Mouse (Mus musculus): ENCODE measurements at regions not wholly inside any gene's neighbourhood (a gene's known extent, or its start where the extent isn't known, plus 50 kb on each side); places are given as distances from the start of the nearest gene placed in this dataset.
"Not testable (repeated sequence)": the region's sequence is repeated elsewhere in the genome, so short reads cannot be mapped to it uniquely, and the experiment has no call there.

DNA sequence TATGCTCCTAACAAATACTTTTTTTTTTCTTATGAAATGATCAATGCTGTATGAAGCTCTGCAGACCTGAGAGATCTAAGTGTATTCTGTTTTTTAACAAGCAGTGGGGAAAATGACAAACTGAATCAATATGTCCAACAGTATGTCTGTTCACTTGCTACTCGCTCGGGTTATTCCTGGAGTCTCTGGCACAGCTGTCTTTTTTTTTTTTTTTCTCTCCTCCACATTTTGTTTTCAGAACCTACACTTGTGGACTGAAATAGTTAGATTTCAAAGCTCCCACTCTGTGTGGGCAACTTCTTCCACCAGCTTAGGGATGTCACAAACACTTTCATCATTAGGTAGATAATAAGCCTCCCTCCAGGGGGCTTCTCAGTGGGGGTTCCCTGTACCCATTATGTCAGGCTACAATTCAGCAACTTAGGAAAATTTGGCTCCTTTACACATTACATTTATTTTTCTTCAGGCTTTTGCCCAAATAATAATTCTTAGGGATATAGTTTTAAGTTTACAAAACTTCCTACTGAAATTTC is 218.9 kb upstream of the Ncam2 start:
- 54% methylated on average over 2 of the region's 2 CpGs for WGBS
- no peak for TF ChIP-seq EP300 (IDR thresholded peaks at IDR 0.05)
- TF ChIP-seq CTCF (IDR thresholded peaks at IDR 0.05), result no peak
- no peak for ATAC-seq
- Histone ChIP-seq H3K36me3 (ENCODE audit: insufficient read depth, low read length) (no peaks in the 10 kb centered on the region), H3K9ac (replicated peaks; ENCODE audit: low read depth) (no peak overlapping the region), H3K9me3 (ENCODE audit: low read length) (no peaks in the 10 kb centered on the region), H3K4me1 (ENCODE audit: insufficient read depth, low read depth, low read length) (no peaks in the 10 kb centered on the region), H3K4me2 (replicated peaks; ENCODE audit: low read depth, low read length) (no peak overlapping the region), H3K27ac (ENCODE audit: low read length) (no peak overlapping the region), H3K27me3 (replicated peaks; ENCODE audit: insufficient read depth, low read length) (no peaks in the 10 kb centered on the region), H3K4me3 (ENCODE audit: low read depth, low read length) (no peak overlapping the region)
- no peak for DNase-seq (ENCODE audit: low spot score)

DNA sequence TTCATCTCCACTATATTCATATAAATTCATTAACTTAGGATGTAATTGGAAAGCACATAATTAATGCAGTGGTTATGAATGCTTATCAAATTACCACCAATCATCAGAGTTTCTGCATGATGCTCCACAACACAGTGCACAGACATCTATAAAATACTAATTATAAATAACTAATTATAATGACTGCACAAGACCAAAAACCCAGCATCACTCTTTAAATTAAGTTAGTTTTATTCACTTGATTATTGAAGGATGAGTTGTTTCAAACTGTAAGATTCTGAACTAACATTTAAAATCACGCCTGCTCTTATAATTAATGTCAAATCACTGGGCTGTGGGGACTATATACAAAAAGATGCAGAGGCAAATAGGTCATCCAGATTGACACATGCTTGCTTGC is 212.7 kb upstream of the Ncam2 start:
- ATAC-seq (no peak), DNase-seq (ENCODE audit: low spot score) (no peak)
- H3K4me1 ChIP-seq (ENCODE audit: insufficient read depth, low read depth, low read length), result no peaks in the 10 kb centered on the region
- no peak overlapping the region for H3K4me2 ChIP-seq (replicated peaks; ENCODE audit: low read depth, low read length)
- no peaks in the 10 kb centered on the region for H3K9me3 ChIP-seq (ENCODE audit: low read length)
- TF ChIP-seq CTCF (IDR thresholded peaks at IDR 0.05) (no peak), EP300 (IDR thresholded peaks at IDR 0.05) (no peak)
- H3K36me3 ChIP-seq (ENCODE audit: insufficient read depth, low read length), result no peaks in the 10 kb centered on the region
- no peak overlapping the region for H3K4me3 ChIP-seq (ENCODE audit: low read depth, low read length)
- no peaks in the 10 kb centered on the region for H3K27me3 ChIP-seq (replicated peaks; ENCODE audit: insufficient read depth, low read length)
- H3K9ac ChIP-seq (replicated peaks; ENCODE audit: low read depth), result no peak overlapping the region
- WGBS, result 61% methylated on average over 1 of the region's 1 CpGs
- no peak overlapping the region for H3K27ac ChIP-seq (ENCODE audit: low read length)

- H3K27ac ChIP-seq (ENCODE audit: low read length); DNase-seq (ENCODE audit: low spot score); H3K9me3 ChIP-seq (ENCODE audit: low read length); H3K36me3 ChIP-seq (ENCODE audit: insufficient read depth, low read length); ATAC-seq; H3K9ac ChIP-seq (replicated peaks; ENCODE audit: low read depth); H3K4me3 ChIP-seq (ENCODE audit: low read depth, low read length); H3K4me2 ChIP-seq (replicated peaks; ENCODE audit: low read depth, low read length); H3K4me1 ChIP-seq (ENCODE audit: insufficient read depth, low read depth, low read length); H3K27me3 ChIP-seq (replicated peaks; ENCODE audit: insufficient read depth, low read length): not testable (repeated sequence)
- WGBS, result 89% methylated on average over 5 of the region's 5 CpGs
These were observed 163.7 kb upstream of the Ncam2 start for GRCm38 (mm10) chr16:81036831-81037230.

DNA sequence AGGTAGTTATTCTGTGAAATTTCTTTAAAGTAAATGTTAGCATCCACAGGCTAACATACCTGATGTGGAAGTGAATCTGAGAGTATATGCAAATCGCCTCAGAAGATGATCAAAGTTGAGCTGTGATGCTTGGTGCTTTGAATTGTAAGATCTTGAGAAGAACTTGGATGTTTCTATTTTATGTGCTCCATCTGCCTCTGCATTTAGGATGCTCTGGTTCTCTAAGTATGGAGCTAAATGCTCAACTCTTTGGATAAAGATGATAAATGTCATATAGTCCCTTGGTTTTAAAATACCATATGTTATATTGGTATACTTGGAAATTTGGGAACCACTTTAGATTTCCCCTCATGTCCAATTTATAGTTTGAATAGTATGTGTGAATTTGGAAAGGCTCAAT is 159.2 kb upstream of the Ncam2 start:
- DNase-seq (ENCODE audit: low spot score) (no peak), ATAC-seq (no peak)
- Histone ChIP-seq H3K4me1 (ENCODE audit: insufficient read depth, low read depth, low read length) (no peaks in the 10 kb centered on the region), H3K36me3 (ENCODE audit: insufficient read depth, low read length) (no peaks in the 10 kb centered on the region), H3K4me2 (replicated peaks; ENCODE audit: low read depth, low read length) (no peak overlapping the region), H3K9me3 (ENCODE audit: low read length) (no peaks in the 10 kb centered on the region), H3K27me3 (replicated peaks; ENCODE audit: insufficient read depth, low read length) (no peaks in the 10 kb centered on the region), H3K4me3 (ENCODE audit: low read depth, low read length) (no peak overlapping the region), H3K27ac (ENCODE audit: low read length) (no peak overlapping the region), H3K9ac (replicated peaks; ENCODE audit: low read depth) (no peak overlapping the region)
- 44% methylated on average over 1 of the region's 1 CpGs for WGBS
- no peak for TF ChIP-seq EP300 (IDR thresholded peaks at IDR 0.05)
- no peak for TF ChIP-seq CTCF (IDR thresholded peaks at IDR 0.05)

GRCm38 (mm10) chr16:81045686-81046085 is 154.8 kb upstream of the Ncam2 start:
- H3K9ac ChIP-seq (replicated peaks; ENCODE audit: low read depth), result no peak overlapping the region
- H3K9me3 ChIP-seq (ENCODE audit: low read length), result no peaks in the 10 kb centered on the region
- no peak overlapping the region for H3K27ac ChIP-seq (ENCODE audit: low read length)
- no peaks in the 10 kb centered on the region for H3K27me3 ChIP-seq (replicated peaks; ENCODE audit: insufficient read depth, low read length)
- no peak for ATAC-seq
- no peaks in the 10 kb centered on the region for H3K36me3 ChIP-seq (ENCODE audit: insufficient read depth, low read length)
- H3K4me3 ChIP-seq (ENCODE audit: low read depth, low read length), result no peak overlapping the region
- TF ChIP-seq CTCF (IDR thresholded peaks at IDR 0.05) (no peak), EP300 (IDR thresholded peaks at IDR 0.05) (no peak)
- H3K4me1 ChIP-seq (ENCODE audit: insufficient read depth, low read depth, low read length), result no peaks in the 10 kb centered on the region
- H3K4me2 ChIP-seq (replicated peaks; ENCODE audit: low read depth, low read length), result no peak overlapping the region
- DNase-seq (ENCODE audit: low spot score), result no peak

- 40% methylated on average over 4 of the region's 4 CpGs for WGBS
- Histone ChIP-seq H3K27ac (ENCODE audit: low read length) (no peak overlapping the region), H3K9ac (replicated peaks; ENCODE audit: low read depth) (no peak overlapping the region), H3K27me3 (replicated peaks; ENCODE audit: insufficient read depth, low read length) (no peaks in the 10 kb centered on the region), H3K4me3 (ENCODE audit: low read depth, low read length) (no peak overlapping the region), H3K36me3 (ENCODE audit: insufficient read depth, low read length) (no peaks in the 10 kb centered on the region), H3K4me1 (ENCODE audit: insufficient read depth, low read depth, low read length) (no peaks in the 10 kb centered on the region), H3K4me2 (replicated peaks; ENCODE audit: low read depth, low read length) (no peak overlapping the region), H3K9me3 (ENCODE audit: low read length) (no peaks in the 10 kb centered on the region)
- ATAC-seq, result no peak
- DNase-seq (ENCODE audit: low spot score), result no peak
- TF ChIP-seq EP300 (IDR thresholded peaks at IDR 0.05) (no peak), CTCF (IDR thresholded peaks at IDR 0.05) (peak; percentile 43)
These were observed 132.2 kb upstream of the Ncam2 start for GRCm38 (mm10) chr16:81068330-81068729.

All from lung, postnatal 0 days (tissue).